Mouse (Mus musculus) MEL (cell line): ENCODE data around the gene Sec11a. TPM values are rescaled to one million over a fixed set of nuclear protein-coding genes. Genes with fewer than 3 reads are reported as not detected.

Source experiments
- DNase-seq: peaks from one replicate; pipeline ENCODE4 v3.0.0; 2011; ENCODE audit warnings: low read depth, low spot score
- H3K27ac ChIP-seq: 2 replicates; pipeline ENCODE4 v1.5.1; 2012; ENCODE audit warnings: low read depth, mild to moderate bottlenecking, control low read depth, low read length, moderate library complexity; ENCODE audit not compliant: control insufficient read depth
- H3K27me3 ChIP-seq, 2 experiments: fragments of 150-350 bp in 1 of 2; sonication (generic) in 1 of 2; 2 replicates each; pipeline ENCODE4 v1.6.1; 2012; ENCODE audit warnings: low read length in 2 of 2, mild to moderate bottlenecking in 2 of 2, improper control_type of control experiment in 1 of 2, moderate library complexity in 1 of 2; ENCODE audit not compliant: insufficient read depth in 2 of 2, control insufficient read depth in 1 of 2
- H3K36me3 ChIP-seq, 2 experiments: 2 replicates each; pipeline ENCODE4 v1.6.1; 2012 to 2014; ENCODE audit warnings: low read length in 2 of 2, improper control_type of control experiment in 1 of 2, inconsistent platforms in 1 of 2, mild to moderate bottlenecking in 1 of 2; ENCODE audit not compliant: insufficient read depth in 2 of 2, control insufficient read depth in 1 of 2
- H3K4me1 ChIP-seq, 2 experiments: fragments of 150-350 bp in 1 of 2; sonication (generic) in 1 of 2; 2 replicates each; pipeline ENCODE4 v1.6.1; 2012; ENCODE audit warnings: low read length in 2 of 2, improper control_type of control experiment in 1 of 2, mild to moderate bottlenecking in 1 of 2; ENCODE audit not compliant: insufficient read depth in 2 of 2, control insufficient read depth in 1 of 2
- H3K4me3 ChIP-seq, 2 experiments: fragments of 150-350 bp in 1 of 2; sonication (generic) in 1 of 2; 2 replicates each; pipeline ENCODE4 v1.5.1; 2012; ENCODE audit warnings: low read depth in 2 of 2, low read length in 2 of 2, mild to moderate bottlenecking in 2 of 2, moderate library complexity in 2 of 2, control low read depth in 1 of 2, improper control_type of control experiment in 1 of 2; ENCODE audit not compliant: control insufficient read depth in 1 of 2, insufficient read depth in 1 of 2
- H3K79me2 ChIP-seq: 2 replicates; pipeline ENCODE4 v1.6.1; 2012; ENCODE audit warnings: mild to moderate bottlenecking, low read length, moderate library complexity; ENCODE audit not compliant: control insufficient read depth, poor library complexity, insufficient read depth
- H3K9ac ChIP-seq: 2 replicates; pipeline ENCODE4 v1.6.1; 2012; ENCODE audit warnings: low read depth, mild to moderate bottlenecking, control low read depth, low read length, moderate library complexity; ENCODE audit not compliant: control insufficient read depth, poor library complexity, severe bottlenecking
- H3K9me3 ChIP-seq: fragments of 150-350 bp; sonication (generic); replicated peaks from 2 replicates; pipeline ENCODE4 v1.6.1; 2012; ENCODE audit warnings: mild to moderate bottlenecking, low read length, improper control_type of control experiment, moderate library complexity; ENCODE audit not compliant: insufficient read depth
- BHLHE40 ChIP-seq: IDR thresholded peaks from 2 replicates; pipeline ENCODE4 v1.6.1; 2012; ENCODE audit warnings: low read depth, mild to moderate bottlenecking, inconsistent platforms, low read length, improper control_type of control experiment, borderline replicate concordance
- ELF1 ChIP-seq: IDR thresholded peaks from 2 replicates; pipeline ENCODE4 v1.6.1; 2014; ENCODE audit warnings: low read depth, mild to moderate bottlenecking, inconsistent platforms, low read length, improper control_type of control experiment, moderate library complexity
- EP300 ChIP-seq, 2 experiments: IDR thresholded peaks; 2 replicates each; pipeline ENCODE4 v1.6.1; 2011; ENCODE audit warnings: improper control_type of control experiment in 2 of 2, low read length in 2 of 2, low read depth in 1 of 2, mild to moderate bottlenecking in 1 of 2
- GABPA ChIP-seq: IDR thresholded peaks from 2 replicates; pipeline ENCODE4 v1.6.1; 2012; ENCODE audit warnings: low read depth, mild to moderate bottlenecking, inconsistent platforms, low read length, improper control_type of control experiment, moderate library complexity
- GATA1 ChIP-seq: IDR thresholded peaks from 2 replicates; pipeline ENCODE4 v1.6.1; 2011; ENCODE audit warnings: low read depth, low read length, improper control_type of control experiment
- HCFC1 ChIP-seq: IDR thresholded peaks from 2 replicates; pipeline ENCODE4 v1.6.1; 2012; ENCODE audit warnings: low read depth, mild to moderate bottlenecking, inconsistent platforms, low read length, improper control_type of control experiment, moderate library complexity
- JUND ChIP-seq: IDR thresholded peaks from 2 replicates; pipeline ENCODE4 v1.6.1; 2011; ENCODE audit warnings: low read depth, mild to moderate bottlenecking, improper control_type of control experiment, low read length
- KAT2A ChIP-seq: conservative IDR thresholded peaks from 2 replicates; pipeline ENCODE4 v1.6.1; 2012; ENCODE audit warnings: low read depth, low read length, improper control_type of control experiment, inconsistent platforms
- MAX ChIP-seq: IDR thresholded peaks from 2 replicates; pipeline ENCODE4 v1.6.1; 2011; ENCODE audit warnings: low read length, improper control_type of control experiment
- MAZ ChIP-seq: IDR thresholded peaks from 2 replicates; pipeline ENCODE4 v1.6.1; 2012; ENCODE audit warnings: low read depth, mild to moderate bottlenecking, inconsistent platforms, low read length, improper control_type of control experiment
- MEF2A ChIP-seq: IDR thresholded peaks from 2 replicates; pipeline ENCODE4 v1.6.1; 2014; ENCODE audit warnings: low read depth, mild to moderate bottlenecking, inconsistent platforms, low read length, improper control_type of control experiment; ENCODE audit not compliant: poor library complexity, insufficient replicate concordance, severe bottlenecking; ENCODE audit errors: extremely low read depth
- MXI1 ChIP-seq: IDR thresholded peaks from 2 replicates; pipeline ENCODE4 v1.6.1; 2011; ENCODE audit warnings: mild to moderate bottlenecking, low read depth, low read length, improper control_type of control experiment
- MYB ChIP-seq: IDR thresholded peaks from 2 replicates; pipeline ENCODE4 v1.6.1; 2011; ENCODE audit warnings: mild to moderate bottlenecking, low read depth, low read length, improper control_type of control experiment
- POLR2A ChIP-seq, 2 experiments: IDR thresholded peaks; 2 replicates each; pipeline ENCODE4 v1.6.1; 2011 to 2012; ENCODE audit warnings: low read length in 2 of 2, mild to moderate bottlenecking in 2 of 2, control low read depth in 1 of 2, improper control_type of control experiment in 1 of 2, low read depth in 1 of 2, moderate library complexity in 1 of 2; ENCODE audit not compliant: control insufficient read depth in 1 of 2, insufficient read depth in 1 of 2, poor library complexity in 1 of 2
- POLR2AphosphoS5 ChIP-seq: IDR thresholded peaks from 2 replicates; pipeline ENCODE4 v1.6.1; 2012; ENCODE audit warnings: low read depth, borderline replicate concordance, mild to moderate bottlenecking, inconsistent platforms, low read length, moderate library complexity, mixed read lengths
- RAD21 ChIP-seq: IDR thresholded peaks from 2 replicates; pipeline ENCODE4 v1.6.1; 2011; ENCODE audit warnings: mild to moderate bottlenecking, low read depth, low read length, improper control_type of control experiment
- SMC3 ChIP-seq: IDR thresholded peaks from 2 replicates; pipeline ENCODE4 v1.6.1; 2011; ENCODE audit warnings: low read depth, low read length, improper control_type of control experiment
- TAL1 ChIP-seq: IDR thresholded peaks from 2 replicates; pipeline ENCODE4 v1.6.1; 2012; ENCODE audit warnings: mild to moderate bottlenecking, inconsistent platforms, low read length, moderate library complexity, mixed read lengths
- USF1 ChIP-seq: IDR thresholded peaks from 2 replicates; pipeline ENCODE4 v1.6.1; 2014; ENCODE audit warnings: low read depth, mild to moderate bottlenecking, inconsistent platforms, low read length, improper control_type of control experiment, moderate library complexity
- USF2 ChIP-seq, 2 experiments: IDR thresholded peaks; 2 replicates each; pipeline ENCODE4 v1.6.1; 2011 to 2012; ENCODE audit warnings: improper control_type of control experiment in 2 of 2, low read length in 2 of 2, borderline replicate concordance in 1 of 2, inconsistent platforms in 1 of 2, low read depth in 1 of 2, mild to moderate bottlenecking in 1 of 2; ENCODE audit not compliant: insufficient read depth in 1 of 2
- ZKSCAN1 ChIP-seq: IDR thresholded peaks from 2 replicates; pipeline ENCODE4 v1.6.1; 2012; ENCODE audit warnings: low read depth, mild to moderate bottlenecking, inconsistent platforms, low read length, improper control_type of control experiment, moderate library complexity
- ZMIZ1 ChIP-seq: IDR thresholded peaks from 2 replicates; pipeline ENCODE4 v1.6.1; 2012; ENCODE audit warnings: low read depth, mild to moderate bottlenecking, inconsistent platforms, low read length, improper control_type of control experiment, moderate library complexity
- polyA plus RNA-seq, 2 experiments: library from polyadenylated mRNA; stranded (reverse) in 1 of 2; unstranded in 1 of 2; fragments of >175 nt in 1 of 2; fragments of >200 nt in 1 of 2; gene quantifications; 2 replicates each; pipeline versions ENCODE4 v1.2.1 to v1.2.4; 2012; ENCODE audit warnings: low replicate concordance in 2 of 2, low read depth in 1 of 2; ENCODE audit not compliant: insufficient read length in 2 of 2, insufficient read depth in 1 of 2, missing spikeins in 1 of 2
- total RNA-seq: library from RNA; depleted of rRNA; stranded (reverse); fragments of 300-350 nt; gene quantifications from 2 replicates; pipeline ENCODE4 v1.2.3, GENCODE M21; 2012

Sec11a gene
- total and polyA plus RNA-seq, 3 experiments = 114 to 144 TPM; not detected in 1

DNA sequence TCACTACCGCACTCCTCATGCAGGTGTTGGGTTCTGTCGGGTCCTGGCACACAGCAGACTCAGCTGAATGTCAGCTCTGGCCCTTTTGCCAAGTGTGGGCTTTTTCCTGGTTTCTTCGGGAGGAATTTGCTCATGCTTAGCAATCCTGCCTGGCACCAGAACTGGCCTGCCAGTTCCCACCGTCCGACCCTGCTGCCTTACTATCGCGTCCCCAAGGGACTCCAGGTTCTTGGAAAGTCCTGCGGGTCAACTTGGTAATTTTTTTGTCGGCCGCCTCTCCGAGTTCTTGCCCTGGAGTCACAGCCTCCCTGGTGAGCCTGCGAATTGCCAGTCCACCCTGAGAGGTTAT, 45.0 kb upstream of the Sec11a start:
- Histone ChIP-seq H3K27ac (no peak overlapping the region), H3K27me3 (no peaks in the 10 kb centered on the region), H3K79me2 (peaks cover 46% of the 10 kb centered on the region), H3K9me3 (no peaks in the 10 kb centered on the region), H3K4me1 (peaks cover 30 to 34% of the 10 kb centered on the region in 2 experiments), H3K4me3 (peak overlapping the region; percentile 76 to 97), H3K36me3 (peaks cover 0 to 48% of the 10 kb centered on the region in 2 experiments; a peak in 2 of 4 replicates)
- no peak for DNase-seq
- TF ChIP-seq TAL1 = no peak
- no peak for TF ChIP-seq POLR2A (IDR thresholded peaks at IDR 0.05; ENCODE audit: control insufficient read depth in 1 of 2, insufficient read depth in 1 of 2, low read depth in 1 of 2, low read length in 2 of 2, poor library complexity in 1 of 2)
- TF ChIP-seq GATA1 = no peak
- TF ChIP-seq MEF2A = no peak
- no peak for TF ChIP-seq EP300 (IDR thresholded peaks at IDR 0.05; ENCODE audit: low read depth in 1 of 2, low read length in 2 of 2)
- TF ChIP-seq MXI1 = no peak
- TF ChIP-seq SMC3 = no peak
- no peak for TF ChIP-seq USF1
- no peak for TF ChIP-seq ZKSCAN1
- TF ChIP-seq POLR2AphosphoS5 = no peak
- no peak for TF ChIP-seq ELF1
- TF ChIP-seq, all 39 proteins: peak for 0
- peak overlapping the region; percentile 98 for H3K9ac ChIP-seq

DNA sequence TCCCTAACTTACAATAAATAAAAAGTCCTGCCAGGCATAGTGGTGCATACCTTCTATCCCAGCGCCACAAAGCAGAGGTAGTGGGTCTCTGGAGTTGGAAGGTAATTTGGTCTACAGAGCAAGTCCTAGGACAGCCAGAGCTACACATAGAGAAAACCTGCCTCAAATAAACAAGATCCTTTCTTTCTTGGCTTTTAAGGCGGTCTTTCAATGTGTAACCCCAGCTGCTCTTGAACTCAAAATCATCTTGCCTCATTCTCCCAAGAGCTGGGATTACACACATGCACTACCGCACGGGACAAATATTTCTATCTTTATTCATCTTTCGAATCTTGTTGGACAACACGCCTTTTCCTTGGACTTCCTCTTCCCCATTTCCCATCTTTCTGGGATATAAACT, 44.5 kb upstream of the Sec11a start:
- DNase-seq = peak; percentile 24
- Histone ChIP-seq H3K27ac (no peak overlapping the region), H3K79me2 (peaks cover 41% of the 10 kb centered on the region), H3K27me3 (no peaks in the 10 kb centered on the region), H3K4me1 (peaks cover 25 to 34% of the 10 kb centered on the region in 2 experiments), H3K4me3 (peak overlapping the region; percentile 76 to 97), H3K9ac (peak overlapping the region; percentile 98), H3K36me3 (peaks cover 0 to 48% of the 10 kb centered on the region in 2 experiments; a peak in 2 of 4 replicates), H3K9me3 (no peaks in the 10 kb centered on the region)
- TF ChIP-seq MAX (no peak), JUND (no peak), ZMIZ1 (no peak), RAD21 (no peak), ELF1 (no peak), BHLHE40 (no peak), MAZ (no peak), ZKSCAN1 (no peak), GABPA (no peak), USF2 (IDR thresholded peaks at IDR 0.05; ENCODE audit: borderline replicate concordance in 1 of 2, insufficient read depth in 1 of 2, low read depth in 1 of 2, low read length in 2 of 2) (no peak), MYB (no peak), MXI1 (no peak), HCFC1 (no peak), KAT2A (no peak)
